Mouse (Mus musculus): ENCODE data around the gene Gm20498.
"Not testable (repeated sequence)": the region's sequence is repeated elsewhere in the genome, so short reads cannot be mapped to it uniquely, and the experiment has no call there.

Gene Gm20498

GRCm38 (mm10) chr12:81532316-81533028 lies at the start of gene Gm20498, which contains the start of gene Synj2bp:
TSS of gene Gm20498 (minus strand) at chr12:81532905.
TSS of gene Synj2bp (minus strand) at chr12:81532911.
- peak; percentile 80 for DNase-seq (ENCODE audit: low read depth, low spot score)

GRCm38 (mm10) chr12:81568374-81568773 lies 35.7 kb upstream of the Gm20498 start, which contains the start of gene Adam21:
TSS of gene Adam21 (minus strand) at chr12:81568474.
- DNase-seq (ENCODE audit: low read depth, low spot score): no peak

GRCm38 (mm10) chr12:81567931-81568330 lies 35.2 kb upstream of the Gm20498 start:
- no peak for DNase-seq (ENCODE audit: low read depth, low spot score)

- no peak for DNase-seq (ENCODE audit: low read depth, low spot score)
These were observed 31.5 kb upstream of the Gm20498 start for GRCm38 (mm10) chr12:81564173-81564572.

GRCm38 (mm10) chr12:81549286-81549685 lies 16.6 kb upstream of the Gm20498 start:
- no peak for DNase-seq (ENCODE audit: low read depth, low spot score)

DNA sequence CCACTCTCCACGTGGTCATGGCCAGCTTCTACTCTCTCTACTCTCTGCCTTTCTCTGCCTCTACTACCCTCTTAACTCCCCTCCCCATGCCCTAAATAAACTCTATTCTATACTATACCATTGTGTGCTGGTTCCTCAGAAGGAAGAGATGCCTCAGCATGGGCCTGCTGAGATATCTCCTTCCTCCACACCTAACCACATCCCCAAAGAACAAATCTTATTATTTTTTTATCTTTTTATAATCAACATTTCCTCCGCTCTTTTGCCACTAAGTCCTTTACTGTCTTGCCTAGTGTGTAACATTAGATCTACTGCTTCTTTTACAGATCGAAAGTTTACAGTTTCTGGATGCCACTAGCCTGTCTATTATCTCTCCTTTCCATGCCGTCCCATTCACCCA lies 14.5 kb upstream of the Gm20498 start:
- no peak for DNase-seq (ENCODE audit: low read depth, low spot score)

GRCm38 (mm10) chr12:81533029-81533419 lies 319 bp upstream of the Gm20498 start:
- DNase-seq (ENCODE audit: low read depth, low spot score): no peak

GRCm38 (mm10) chr12:81530587-81530986 lies 2.1 kb downstream of the Gm20498 start:
- not testable (repeated sequence) for DNase-seq (ENCODE audit: low read depth, low spot score)

GRCm38 (mm10) chr12:81496906-81497305 lies 35.8 kb downstream of the Gm20498 start:
- DNase-seq (ENCODE audit: low read depth, low spot score): not testable (repeated sequence)

- no peak for DNase-seq (ENCODE audit: low read depth, low spot score)
These were observed 42.2 kb downstream of the Gm20498 start for GRCm38 (mm10) chr12:81490491-81490890.

GRCm38 (mm10) chr12:81485311-81485710 lies 47.4 kb downstream of the Gm20498 start:
- no peak for DNase-seq (ENCODE audit: low read depth, low spot score)

GRCm38 (mm10) chr12:81484727-81485191 lies 47.9 kb downstream of the Gm20498 start, which contains the start of gene Cox16:
TSS of gene Cox16 (minus strand) at chr12:81485127.
- peak; percentile 85 for DNase-seq (ENCODE audit: low read depth, low spot score)

- no peak for DNase-seq (ENCODE audit: low read depth, low spot score)
These were observed 48.5 kb downstream of the Gm20498 start for GRCm38 (mm10) chr12:81484212-81484611.

- DNase-seq (ENCODE audit: low read depth, low spot score): peak; percentile 73
These were observed 49.0 kb downstream of the Gm20498 start for GRCm38 (mm10) chr12:81483656-81484055.

- DNase-seq (ENCODE audit: low read depth, low spot score): not testable (repeated sequence)
These were observed 73.7 kb downstream of the Gm20498 start for GRCm38 (mm10) chr12:81459051-81459450.

DNA sequence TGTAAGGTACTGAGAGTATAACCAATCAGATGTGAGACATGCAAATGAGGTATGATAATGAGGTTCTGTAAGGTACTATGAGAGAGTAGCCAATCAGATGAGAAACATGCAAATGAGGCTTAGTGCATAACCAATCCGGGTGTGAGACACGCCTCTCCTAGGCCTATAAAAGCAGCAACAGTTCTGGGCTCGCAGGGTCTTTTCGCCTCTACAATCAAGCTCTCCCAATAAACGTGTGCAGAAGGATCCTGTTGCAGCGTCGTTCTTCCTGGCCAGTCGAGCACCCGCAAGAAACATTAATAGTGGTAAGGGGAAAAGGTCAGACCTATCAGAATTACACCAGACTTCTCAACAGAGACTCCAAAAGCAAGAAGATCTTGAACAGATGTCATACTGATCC lies 93.7 kb downstream of the Gm20498 start:
- not testable (repeated sequence) for DNase-seq (ENCODE audit: low read depth, low spot score)

DNA sequence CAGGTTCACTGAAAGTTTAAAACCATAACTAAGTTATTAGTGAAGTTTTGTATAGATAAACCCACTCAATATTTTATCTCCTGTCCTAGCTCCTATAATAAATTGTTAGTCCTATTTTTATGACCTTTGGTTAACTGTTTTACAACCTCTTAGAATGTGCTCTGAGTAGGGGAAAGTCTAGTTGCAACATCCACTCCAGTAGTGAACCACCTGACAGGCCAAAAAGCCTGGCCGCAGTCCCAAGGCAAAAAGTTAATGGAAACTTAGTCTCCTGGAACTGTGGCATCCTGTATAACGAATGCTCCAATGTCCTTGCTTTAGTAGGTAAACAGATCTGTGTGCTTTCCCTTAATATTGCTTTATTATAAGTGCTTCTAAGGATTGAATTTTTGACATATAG lies 97.9 kb downstream of the Gm20498 start:
- not testable (repeated sequence) for DNase-seq (ENCODE audit: low read depth, low spot score)

DNA sequence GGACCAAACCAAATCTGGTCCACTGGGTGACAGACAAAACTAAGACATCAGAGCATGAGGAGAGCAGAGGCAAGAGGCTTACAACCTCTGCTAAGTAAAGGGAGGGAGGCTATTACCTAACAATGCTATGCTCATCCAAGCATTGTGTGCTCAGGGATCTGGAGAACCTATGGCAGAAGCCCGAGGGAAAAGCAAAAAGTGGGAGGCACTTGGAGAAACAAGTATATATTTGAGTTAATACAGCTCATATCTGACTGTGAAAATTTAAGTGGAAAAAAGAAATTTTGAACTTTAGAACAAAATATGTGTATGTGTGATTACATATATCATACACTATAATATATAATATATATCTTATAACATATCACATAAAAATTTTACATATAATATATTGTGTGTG lies 110.9 kb downstream of the Gm20498 start, which contains the start of gene Adam4:
Adam4 (minus strand) TSS at position 101 of the 400 bp plus-strand sequence.
- DNase-seq (ENCODE audit: low read depth, low spot score): no peak

- no peak for DNase-seq (ENCODE audit: low read depth, low spot score)
These were observed 119.5 kb downstream of the Gm20498 start for GRCm38 (mm10) chr12:81413211-81413610.

GRCm38 (mm10) chr12:81408966-81409365 lies 123.7 kb downstream of the Gm20498 start:
- no peak for DNase-seq (ENCODE audit: low read depth, low spot score)

- DNase-seq (ENCODE audit: low read depth, low spot score): peak; percentile 69
These were observed 130.5 kb downstream of the Gm20498 start for GRCm38 (mm10) chr12:81402187-81402586.

- DNase-seq (ENCODE audit: low read depth, low spot score): not testable (repeated sequence)
These were observed 153.3 kb downstream of the Gm20498 start, which contains the start of gene Gm4787 for GRCm38 (mm10) chr12:81379364-81379763. TSS of gene Gm4787 (minus strand) at chr12:81379464.

- no peak for DNase-seq (ENCODE audit: low read depth, low spot score)
These were observed 198.9 kb downstream of the Gm20498 start for GRCm38 (mm10) chr12:81333841-81334240.
